8 mouse cellular contexts compared by ENCODE assay signal in the genomic region with DNA sequence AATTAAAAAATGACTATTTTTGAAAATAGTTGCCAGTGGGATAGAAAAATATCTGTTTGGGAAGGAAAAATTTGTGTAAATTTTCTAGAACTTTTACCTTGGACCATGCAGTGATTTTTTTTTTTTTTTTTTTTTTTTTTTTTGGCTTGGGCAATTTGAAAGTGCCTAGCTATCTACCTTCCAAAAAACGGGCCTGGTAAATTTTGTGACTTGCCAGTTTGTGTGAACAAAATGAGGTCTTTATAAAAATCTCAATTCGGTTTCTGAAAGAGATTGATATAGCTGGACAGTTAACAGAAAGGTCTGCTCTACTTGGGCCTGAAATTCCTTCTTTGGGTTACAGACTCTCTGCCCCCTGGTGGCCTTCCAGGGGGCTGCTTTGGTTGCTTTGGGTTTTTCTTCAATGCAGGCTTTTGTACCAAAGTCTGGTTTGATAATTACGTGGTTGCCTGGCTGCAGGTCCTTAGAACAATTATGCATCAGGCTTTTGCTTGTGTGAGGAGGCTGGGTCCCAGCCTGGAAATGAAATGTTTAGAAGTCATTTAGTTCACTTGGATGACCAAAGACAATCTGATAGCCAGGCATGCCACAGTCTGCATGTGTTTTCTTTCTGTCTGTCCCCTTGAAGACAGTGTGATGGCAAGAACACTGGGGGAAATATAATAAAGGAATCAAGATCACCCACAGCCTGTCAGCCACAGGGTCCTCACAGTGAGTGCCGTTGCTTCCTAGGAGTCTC.
DNase-seq lines count a peak whose midpoint lies in the region; ATAC-seq and TF ChIP-seq lines count a peak whose summit lies in the region.

No protein-coding gene starts in this region.

- no peak for TF ChIP-seq POLR2A in MEL (IDR thresholded peaks at IDR 0.05; ENCODE audit: control insufficient read depth in 1 of 2, insufficient read depth in 1 of 2, low read depth in 1 of 2, low read length in 2 of 2, poor library complexity in 1 of 2)

- no peak for TF ChIP-seq EP300 in MEL (IDR thresholded peaks at IDR 0.05; ENCODE audit: low read depth in 1 of 2, low read length in 2 of 2)

- no peaks in the 10 kb centered on the region for H3K79me2 ChIP-seq in MEL (ENCODE audit: control insufficient read depth, insufficient read depth, low read length, poor library complexity)

- no peaks in the 10 kb centered on the region for H3K27me3 ChIP-seq in kidney, embryonic 16.5 days (ENCODE audit: insufficient read depth, low read length)
- H3K27me3 ChIP-seq in MEL (ENCODE audit: control insufficient read depth in 1 of 2, insufficient read depth in 2 of 2, low read length in 2 of 2) = no peaks in the 10 kb centered on the region
- H3K27me3 ChIP-seq in midbrain, embryonic 14.5 days (ENCODE audit: control insufficient read depth, insufficient read depth, low read length) = no peaks in the 10 kb centered on the region; the same call in 1 of the 2 replicates

- no peak for ATAC-seq in kidney, embryonic 16.5 days (ENCODE audit: low FRiP score, low TSS enrichment)
- no peak for ATAC-seq in midbrain, embryonic 14.5 days (ENCODE audit: low FRiP score, low TSS enrichment)

- DNase-seq in kidney, adult 18-20 months = peak; percentile 27
- peak; percentile 1 for DNase-seq in MEL (ENCODE audit: low read depth, low spot score)
- peak; percentile 56 to 58 for DNase-seq in cerebellum, postnatal 36 days
- DNase-seq in gastrocnemius, postnatal 36 days = peak; percentile 23 to 24
- peak; percentile 28 to 53 for DNase-seq in layer of hippocampus, postnatal 14 days (ENCODE audit: low spot score in 2 of 2)
- DNase-seq in midbrain, embryonic 14.5 days = peak; percentile 85
- DNase-seq in c-Kit-positive CD71-positive TER-119-positive erythroid progenitor cells, embryonic 14.5 days (ENCODE audit: low spot score) = no peak

- no peaks in the 10 kb centered on the region for H3K36me3 ChIP-seq in kidney, embryonic 16.5 days (ENCODE audit: insufficient read depth, low read length)
- H3K36me3 ChIP-seq in MEL (ENCODE audit: control insufficient read depth in 1 of 2, insufficient read depth in 2 of 2, low read length in 2 of 2) = no peaks in the 10 kb centered on the region
- H3K36me3 ChIP-seq in midbrain, embryonic 14.5 days (ENCODE audit: control insufficient read depth, insufficient read depth, low read length) = no peaks in the 10 kb centered on the region

- intact Hi-C loops in gastrocnemius, postnatal 36 days (cut with DNase I) = no loop called here

- no peak overlapping the region for H3K9ac ChIP-seq in kidney, embryonic 16.5 days (replicated peaks; ENCODE audit: low read length)
- no peak overlapping the region for H3K9ac ChIP-seq in MEL (ENCODE audit: control insufficient read depth, low read depth, low read length, poor library complexity, severe bottlenecking)
- H3K9ac ChIP-seq in midbrain, embryonic 14.5 days (replicated peaks; ENCODE audit: low read length) = no peak overlapping the region

- 33% methylated on average over 4 of the region's 4 CpGs for WGBS in kidney, embryonic 16.5 days
- 23% methylated on average over 4 of the region's 4 CpGs for WGBS in midbrain, embryonic 14.5 days

- no peaks in the 10 kb centered on the region for H3K4me1 ChIP-seq in kidney, embryonic 16.5 days (ENCODE audit: insufficient read depth, low read length)
- H3K4me1 ChIP-seq in MEL (ENCODE audit: control insufficient read depth in 1 of 2, insufficient read depth in 2 of 2, low read length in 2 of 2) = no peaks in the 10 kb centered on the region
- no peaks in the 10 kb centered on the region for H3K4me1 ChIP-seq in midbrain, embryonic 14.5 days (ENCODE audit: control insufficient read depth, insufficient read depth, low read length)

- no peak for TF ChIP-seq RAD21 in MEL (IDR thresholded peaks at IDR 0.05; ENCODE audit: low read depth, low read length)

- H3K27ac ChIP-seq in kidney, embryonic 16.5 days (ENCODE audit: low read length) = no peak overlapping the region
- no peak overlapping the region for H3K27ac ChIP-seq in MEL (ENCODE audit: control insufficient read depth, low read depth, low read length)
- no peak overlapping the region for H3K27ac ChIP-seq in midbrain, embryonic 14.5 days (replicated peaks; ENCODE audit: low read depth, low read length)

- TF ChIP-seq CTCF in MEL (IDR thresholded peaks at IDR 0.05 in 2 of 3, conservative IDR thresholded peaks at IDR 0.05 in 1 of 3; ENCODE audit: control insufficient read depth in 1 of 3, insufficient read depth in 1 of 3, low read depth in 2 of 3, low read length in 3 of 3, poor library complexity in 1 of 3, severe bottlenecking in 1 of 3) = peak in 2 of 3 experiments; percentile 11 to 22; a peak in 2 of 6 replicates

- no peaks in the 10 kb centered on the region for H3K9me3 ChIP-seq in kidney, embryonic 16.5 days (ENCODE audit: low read length)
- H3K9me3 ChIP-seq in MEL (replicated peaks; ENCODE audit: insufficient read depth, low read length) = no peaks in the 10 kb centered on the region
- no peaks in the 10 kb centered on the region for H3K9me3 ChIP-seq in midbrain, embryonic 14.5 days (ENCODE audit: control insufficient read depth, low read length)

- H3K4me3 ChIP-seq in kidney, embryonic 16.5 days (ENCODE audit: low read length) = no peak overlapping the region
- no peak overlapping the region for H3K4me3 ChIP-seq in MEL (ENCODE audit: control insufficient read depth in 1 of 2, insufficient read depth in 1 of 2, low read depth in 2 of 2, low read length in 2 of 2)
- no peak overlapping the region for H3K4me3 ChIP-seq in midbrain, embryonic 14.5 days (replicated peaks; ENCODE audit: low read depth, low read length)

- no peak overlapping the region for H3K4me2 ChIP-seq in kidney, embryonic 16.5 days (replicated peaks; ENCODE audit: low read depth, low read length)
- H3K4me2 ChIP-seq in midbrain, embryonic 14.5 days (ENCODE audit: low read length) = no peak overlapping the region

TF ChIP-seq in MEL, 35 proteins besides CTCF, POLR2A, EP300 and RAD21:
- TF ChIP-seq ZKSCAN1 (IDR thresholded peaks at IDR 0.05; ENCODE audit: low read depth, low read length) (no peak), ZMIZ1 (IDR thresholded peaks at IDR 0.05; ENCODE audit: low read depth, low read length) (no peak), SMC3 (IDR thresholded peaks at IDR 0.05; ENCODE audit: low read depth, low read length) (no peak), TCF12 (IDR thresholded peaks at IDR 0.05; ENCODE audit: low read depth, low read length) (no peak), CHD1 (IDR thresholded peaks at IDR 0.05; ENCODE audit: low read depth, low read length) (no peak), RCOR1 (IDR thresholded peaks at IDR 0.05; ENCODE audit: low read depth, low read length) (no peak), NELFE (IDR thresholded peaks at IDR 0.05; ENCODE audit: low read depth, low read length) (no peak), HCFC1 (IDR thresholded peaks at IDR 0.05; ENCODE audit: low read depth, low read length) (no peak), MYC (IDR thresholded peaks at IDR 0.05; ENCODE audit: low read depth, low read length) (no peak), POLR2AphosphoS2 (IDR thresholded peaks at IDR 0.05; ENCODE audit: low read length) (no peak), NRF1 (IDR thresholded peaks at IDR 0.05; ENCODE audit: insufficient read depth, low read depth, low read length, poor library complexity, severe bottlenecking) (no peak), USF1 (IDR thresholded peaks at IDR 0.05; ENCODE audit: low read depth, low read length) (no peak), TBP (IDR thresholded peaks at IDR 0.05; ENCODE audit: low read depth, low read length) (no peak), USF2 (IDR thresholded peaks at IDR 0.05; ENCODE audit: borderline replicate concordance in 1 of 2, insufficient read depth in 1 of 2, low read depth in 1 of 2, low read length in 2 of 2) (no peak), ETS1 (IDR thresholded peaks at IDR 0.05; ENCODE audit: low read depth, low read length) (no peak), SIN3A (IDR thresholded peaks at IDR 0.05; ENCODE audit: low read length) (no peak), MAX (IDR thresholded peaks at IDR 0.05; ENCODE audit: low read length) (no peak)
